Mouse (Mus musculus): ENCODE results near the gene Gtf2h4. TPM values are rescaled to one million over a fixed set of nuclear protein-coding genes. Genes with fewer than 3 reads are reported as not detected.

Gtf2h4 gene
- polyA plus RNA-seq, 1 experiment = 24.3 TPM

DNA sequence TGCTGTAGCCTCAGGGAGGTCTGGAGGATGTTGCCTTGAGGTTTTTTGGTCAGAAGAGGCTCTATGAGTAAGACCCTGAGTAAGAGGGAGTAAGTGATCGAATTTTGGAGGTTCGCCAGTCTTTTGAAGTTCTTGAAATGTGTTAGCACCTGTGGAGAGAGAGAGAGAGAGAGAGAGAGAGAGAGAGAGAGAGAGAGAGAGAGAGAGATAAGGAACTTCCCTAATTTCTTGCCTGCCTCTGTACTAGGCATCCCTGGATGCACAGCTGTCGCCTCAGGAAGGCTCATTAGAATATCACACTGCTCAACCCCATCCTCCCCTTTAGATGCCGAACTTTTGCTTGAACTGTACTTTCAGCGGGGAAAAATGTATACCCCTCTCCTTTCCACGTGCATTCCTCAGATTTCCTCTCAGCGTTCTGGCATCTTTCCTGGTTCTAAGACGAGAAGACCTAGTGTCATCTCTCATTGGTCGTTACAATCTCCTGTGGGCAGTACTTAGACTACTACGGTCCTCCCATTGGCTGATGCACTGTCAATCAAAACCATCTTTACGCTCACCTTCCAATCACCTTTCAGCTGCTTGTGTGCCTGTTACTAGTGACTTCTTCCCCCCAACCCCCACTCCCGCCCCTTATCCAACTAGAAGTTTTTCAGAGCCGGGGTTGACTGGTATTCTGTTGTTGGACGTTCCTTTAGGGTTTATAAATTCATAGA is 34.9 kb downstream of the Gtf2h4 start:
- no peak for DNase-seq (ENCODE audit: low read depth)

GRCm38 (mm10) chr17:35636363-35636762 is 37.2 kb downstream of the Gtf2h4 start:
- no peak for DNase-seq (ENCODE audit: low read depth)

DNA sequence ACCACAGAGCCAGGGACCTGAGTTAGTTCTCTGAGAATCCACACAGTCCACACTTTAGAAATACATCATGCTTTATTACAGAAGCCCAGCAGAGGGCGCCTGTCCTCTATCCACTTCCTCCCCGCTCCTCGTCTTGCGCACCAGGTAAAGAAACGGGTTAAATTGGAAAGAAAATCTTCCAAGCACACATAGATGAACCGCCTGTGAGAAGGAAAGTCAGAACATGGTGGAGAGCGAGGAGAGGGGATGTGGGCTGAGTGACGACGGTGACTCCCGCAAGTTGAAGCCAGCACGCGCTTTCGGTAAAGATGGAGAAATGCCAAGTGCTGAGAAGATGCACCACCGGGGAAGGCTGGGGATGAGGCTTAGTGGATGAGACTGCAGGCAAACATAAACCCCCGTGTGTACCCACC is 37.8 kb downstream of the Gtf2h4 start:
- DNase-seq (ENCODE audit: low read depth) = no peak

DNA sequence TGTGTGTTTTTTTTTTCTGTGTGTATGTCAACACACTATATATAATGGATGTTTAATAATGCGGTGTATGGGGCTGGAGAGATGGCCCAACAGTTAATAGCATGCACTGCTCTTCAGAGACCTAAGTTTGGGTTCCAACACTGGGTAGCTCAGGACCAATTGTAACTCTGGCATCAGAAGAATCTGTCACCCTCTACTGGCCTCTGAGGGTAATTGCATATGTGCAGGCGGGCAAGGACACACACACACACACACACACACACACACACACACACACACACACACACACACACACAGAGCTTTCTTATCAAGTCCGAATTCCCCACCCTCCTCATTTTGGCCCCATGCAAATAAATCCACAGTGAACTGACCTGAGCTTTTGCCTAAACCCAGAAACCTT is 38.3 kb downstream of the Gtf2h4 start:
- DNase-seq (ENCODE audit: low read depth) = no peak

DNA sequence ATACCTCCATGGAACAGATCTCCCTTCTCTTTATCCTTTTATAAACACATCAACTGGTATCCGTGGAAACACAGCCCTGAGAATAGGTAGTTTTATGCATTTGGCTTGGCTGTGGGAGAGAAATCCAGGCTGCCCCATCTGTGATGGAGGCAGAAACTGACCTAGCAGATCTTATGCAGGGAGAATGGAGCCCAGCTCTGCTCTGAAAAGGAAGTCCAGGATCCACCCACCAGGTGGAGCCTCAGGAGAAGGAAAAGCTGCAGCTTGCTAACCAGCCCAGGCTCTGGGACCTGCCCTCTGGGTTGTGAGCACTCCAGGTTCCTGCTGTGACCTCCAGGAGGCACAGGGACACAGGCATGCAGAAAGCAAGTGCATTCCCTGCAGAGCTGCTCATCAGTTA is 39.5 kb downstream of the Gtf2h4 start:
- no peak for DNase-seq (ENCODE audit: low read depth)

GRCm38 (mm10) chr17:35626537-35626936 is 47.0 kb downstream of the Gtf2h4 start, which contains the start of gene Gm9573:
Gm9573 (minus strand) TSS chr17:35626637.
- DNase-seq (ENCODE audit: low read depth) = no peak

Other genes with a start within 250 kb of the Gtf2h4 start
- 18.6 and 33.9 TPM in 2 replicates for gene H2-Q6, start 248.9 kb downstream of the Gtf2h4 start, polyA plus RNA-seq (2012; rRNA removed)
- 40.0 and 56.7 TPM in 2 replicates for gene H2-Q7, start 234.6 kb downstream of the Gtf2h4 start, polyA plus RNA-seq (2012; rRNA removed)
- 9.1 and 10.8 TPM in 2 replicates for gene H2-Q10, start 203.7 kb downstream of the Gtf2h4 start, polyA plus RNA-seq (2012; rRNA removed)
- gene Pou5f1, start 167.7 kb downstream of the Gtf2h4 start, polyA plus RNA-seq (2012; rRNA removed) = 0.11 TPM in 1 of 2 replicates, not detected in the other
- gene Tcf19, start 156.9 kb downstream of the Gtf2h4 start, polyA plus RNA-seq (2012; rRNA removed) = 5.5 and 7.4 TPM in 2 replicates
- gene Cchcr1, start 156.6 kb downstream of the Gtf2h4 start, polyA plus RNA-seq (2012; rRNA removed) = 6.2 and 6.8 TPM in 2 replicates
- gene Psors1c2, start 140.5 kb downstream of the Gtf2h4 start, polyA plus RNA-seq (2012; rRNA removed) = 0.15 TPM in 1 of 2 replicates, not detected in the other
- gene Cdsn, start 121.6 kb downstream of the Gtf2h4 start, polyA plus RNA-seq (2012; rRNA removed) = 37.0 and 43.5 TPM in 2 replicates
- 1.3 and 7.4 TPM in 2 replicates for gene 2300002M23Rik, start 106.3 kb downstream of the Gtf2h4 start, polyA plus RNA-seq (2012; rRNA removed)
- gene Sfta2, start 72.2 kb downstream of the Gtf2h4 start, polyA plus RNA-seq (2012; rRNA removed) = 0.89 and 1.1 TPM in 2 replicates
- gene Gm9573, start 47.1 kb downstream of the Gtf2h4 start, polyA plus RNA-seq (2012; rRNA removed) = 0.76 and 6.3 TPM in 2 replicates
- gene Mucl3, start 30.0 kb downstream of the Gtf2h4 start, polyA plus RNA-seq (2012; rRNA removed) = not detected in 2 replicates
- gene Vars2, start 6.1 kb downstream of the Gtf2h4 start, polyA plus RNA-seq (2012; rRNA removed) = 16.6 and 21.5 TPM in 2 replicates
- 53.2 and 61.8 TPM in 2 replicates for gene Ddr1, start 30.9 kb upstream of the Gtf2h4 start, polyA plus RNA-seq (2012; rRNA removed)
- gene Ier3, start 147.9 kb upstream of the Gtf2h4 start, polyA plus RNA-seq (2012; rRNA removed) = 16.8 and 19.5 TPM in 2 replicates
- gene Flot1, start 149.5 kb upstream of the Gtf2h4 start, polyA plus RNA-seq (2012; rRNA removed) = 68.4 and 96.1 TPM in 2 replicates
- 245 and 297 TPM in 2 replicates for gene Tubb5, start 164.6 kb upstream of the Gtf2h4 start, polyA plus RNA-seq (2012; rRNA removed)
- 8.2 and 10.0 TPM in 2 replicates for gene Mdc1, start 167.8 kb upstream of the Gtf2h4 start, polyA plus RNA-seq (2012; rRNA removed)
- 6.9 and 7.8 TPM in 2 replicates for gene Nrm, start 187.6 kb upstream of the Gtf2h4 start, polyA plus RNA-seq (2012; rRNA removed)
- gene Ppp1r18, start 191.9 kb upstream of the Gtf2h4 start, polyA plus RNA-seq (2012; rRNA removed) = 43.2 and 48.6 TPM in 2 replicates
- 49.9 and 52.4 TPM in 2 replicates for gene Dhx16, start 206.1 kb upstream of the Gtf2h4 start, polyA plus RNA-seq (2012; rRNA removed)
- gene 2310061I04Rik, start 223.7 kb upstream of the Gtf2h4 start, polyA plus RNA-seq (2012; rRNA removed) = 41.2 and 50.3 TPM in 2 replicates
- gene Atat1, start 236.3 kb upstream of the Gtf2h4 start, polyA plus RNA-seq (2012; rRNA removed) = 56.5 and 62.4 TPM in 2 replicates
- gene Mrps18b, start 242.7 kb upstream of the Gtf2h4 start, polyA plus RNA-seq (2012; rRNA removed) = 86.1 and 110 TPM in 2 replicates
- gene Ppp1r10, start 242.7 kb upstream of the Gtf2h4 start, polyA plus RNA-seq (2012; rRNA removed) = 31.1 and 35.8 TPM in 2 replicates